Mouse (Mus musculus): ENCODE measurements around the gene Ankrd55. TPM values are rescaled to one million over a fixed set of nuclear protein-coding genes. Genes with fewer than 3 reads are reported as not detected.

Ankrd55 gene
- polyA plus RNA-seq, 1 experiment from 2014 or later = 0.08 TPM

DNA sequence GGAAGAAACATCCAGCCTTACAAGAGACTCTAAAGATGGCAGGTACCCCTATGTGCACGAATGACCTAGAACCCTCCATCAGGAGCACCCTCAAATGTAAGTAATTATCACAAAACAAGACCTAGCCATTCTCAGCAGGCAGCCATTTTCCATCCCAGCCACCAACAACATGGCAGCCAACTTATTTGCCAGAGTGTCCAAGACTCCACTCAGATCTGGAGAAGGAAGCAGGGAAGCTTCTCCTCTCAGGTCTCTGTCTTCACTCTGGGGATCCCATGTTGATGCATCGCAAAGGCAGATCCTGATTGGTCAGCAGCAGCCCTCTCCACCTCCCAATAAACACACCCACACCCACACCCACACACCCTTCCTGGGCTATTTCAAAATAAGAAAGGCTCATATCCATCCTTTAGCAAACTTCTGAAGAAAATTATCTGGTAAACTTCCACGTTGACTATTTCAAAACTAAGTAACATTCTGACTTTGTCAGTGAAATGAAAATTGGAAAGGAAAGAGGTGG lies 119.0 kb downstream of the Ankrd55 start:
- H3K27ac ChIP-seq (ENCODE audit: low read length) = no peak overlapping the region
- ATAC-seq (ENCODE audit: low read depth) = no peak
- H3K36me3 ChIP-seq (ENCODE audit: control insufficient read depth, insufficient read depth, low read length) = no peaks in the 10 kb centered on the region
- no peaks in the 10 kb centered on the region for H3K9me3 ChIP-seq (ENCODE audit: control insufficient read depth, low read length)
- no peak overlapping the region for H3K4me2 ChIP-seq (ENCODE audit: low read depth, low read length)
- H3K27me3 ChIP-seq (ENCODE audit: control insufficient read depth, insufficient read depth, low read depth, low read length) = no peaks in the 10 kb centered on the region
- H3K4me1 ChIP-seq (replicated peaks; ENCODE audit: control insufficient read depth, insufficient read depth, low read length) = peaks cover 10% of the 10 kb centered on the region
- H3K9ac ChIP-seq (ENCODE audit: low read length) = no peak overlapping the region
- WGBS = 82% methylated on average over 3 of the region's 3 CpGs
- H3K4me3 ChIP-seq (ENCODE audit: low read length) = no peak overlapping the region

- WGBS = 64% methylated on average over 9 of the region's 9 CpGs
These were observed 119.7 kb downstream of the Ankrd55 start for GRCm38 (mm10) chr13:112407776-112408490.

DNA sequence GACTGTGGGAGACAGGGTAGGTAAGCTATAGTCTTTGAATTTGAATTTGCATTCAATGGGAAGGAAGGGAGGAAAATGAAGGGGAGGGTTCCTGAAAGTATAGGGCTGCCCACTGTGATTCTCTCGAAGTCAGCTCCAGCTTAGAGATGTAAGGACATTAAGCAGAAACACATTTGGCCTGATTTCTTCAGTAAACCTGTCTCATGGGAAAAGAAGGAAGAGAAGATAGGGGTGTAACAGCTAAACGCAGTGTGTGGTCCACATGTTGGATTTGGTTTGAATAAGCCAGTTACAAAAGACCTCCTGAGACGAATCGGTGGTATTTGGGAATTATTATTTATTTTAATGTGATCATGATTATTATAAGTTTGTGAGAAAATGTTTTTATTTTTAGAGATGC lies 120.5 kb downstream of the Ankrd55 start:
- no peak overlapping the region for H3K27ac ChIP-seq (ENCODE audit: low read length)
- no peak overlapping the region for H3K4me2 ChIP-seq (ENCODE audit: low read depth, low read length)
- no peaks in the 10 kb centered on the region for H3K27me3 ChIP-seq (ENCODE audit: control insufficient read depth, insufficient read depth, low read depth, low read length)
- WGBS = 78% methylated on average over 4 of the region's 4 CpGs
- no peaks in the 10 kb centered on the region for H3K9me3 ChIP-seq (ENCODE audit: control insufficient read depth, low read length)
- peaks cover 10% of the 10 kb centered on the region for H3K4me1 ChIP-seq (replicated peaks; ENCODE audit: control insufficient read depth, insufficient read depth, low read length)
- ATAC-seq (ENCODE audit: low read depth) = no peak
- no peak overlapping the region for H3K4me3 ChIP-seq (ENCODE audit: low read length)
- H3K9ac ChIP-seq (ENCODE audit: low read length) = no peak overlapping the region
- H3K36me3 ChIP-seq (ENCODE audit: control insufficient read depth, insufficient read depth, low read length) = no peaks in the 10 kb centered on the region

More at GRCm38 (mm10) chr13:112407776-112408490, 119.7 kb downstream of the Ankrd55 start:
- H3K36me3 ChIP-seq (ENCODE audit: control insufficient read depth, insufficient read depth, low read length) = no peaks in the 10 kb centered on the region
- H3K4me3 ChIP-seq (ENCODE audit: low read length) = no peak overlapping the region
- no peak overlapping the region for H3K4me2 ChIP-seq (ENCODE audit: low read depth, low read length)
- no peaks in the 10 kb centered on the region for H3K27me3 ChIP-seq (ENCODE audit: control insufficient read depth, insufficient read depth, low read depth, low read length)
- no peak overlapping the region for H3K27ac ChIP-seq (ENCODE audit: low read length)
- H3K9me3 ChIP-seq (ENCODE audit: control insufficient read depth, low read length) = no peaks in the 10 kb centered on the region
- no peak overlapping the region for H3K9ac ChIP-seq (ENCODE audit: low read length)
- peaks cover 10% of the 10 kb centered on the region for H3K4me1 ChIP-seq (replicated peaks; ENCODE audit: control insufficient read depth, insufficient read depth, low read length)
- ATAC-seq (ENCODE audit: low read depth) = no peak

DNA sequence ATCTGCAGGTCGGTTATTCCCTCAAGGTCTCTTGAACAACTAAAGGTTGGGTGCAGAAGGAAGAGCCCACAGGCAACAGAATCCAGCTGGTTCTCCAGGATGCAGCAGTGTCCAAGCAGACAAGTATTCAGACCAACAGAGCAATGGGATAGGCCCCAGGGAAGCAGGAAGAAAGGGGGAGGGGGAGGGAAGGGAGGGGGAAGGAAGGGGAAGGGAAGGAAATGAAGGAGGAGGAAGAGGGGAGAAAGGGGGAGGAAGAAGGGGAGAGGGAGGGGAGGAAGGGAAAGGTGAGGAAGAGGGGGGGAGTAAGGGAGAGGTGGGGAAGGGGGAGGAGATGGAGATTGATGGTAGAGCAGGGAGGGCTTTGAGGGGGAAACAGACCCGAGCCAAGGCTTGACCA lies 121.1 kb downstream of the Ankrd55 start:
- 69% methylated on average over 2 of the region's 2 CpGs for WGBS
- Histone ChIP-seq H3K27me3 (ENCODE audit: control insufficient read depth, insufficient read depth, low read depth, low read length) (no peaks in the 10 kb centered on the region), H3K36me3 (ENCODE audit: control insufficient read depth, insufficient read depth, low read length) (no peaks in the 10 kb centered on the region), H3K4me2 (ENCODE audit: low read depth, low read length) (no peak overlapping the region), H3K4me3 (ENCODE audit: low read length) (no peak overlapping the region), H3K4me1 (replicated peaks; ENCODE audit: control insufficient read depth, insufficient read depth, low read length) (peaks cover 10% of the 10 kb centered on the region), H3K9ac (ENCODE audit: low read length) (no peak overlapping the region), H3K27ac (ENCODE audit: low read length) (no peak overlapping the region), H3K9me3 (ENCODE audit: control insufficient read depth, low read length) (no peaks in the 10 kb centered on the region)
- no peak for ATAC-seq (ENCODE audit: low read depth)

DNA sequence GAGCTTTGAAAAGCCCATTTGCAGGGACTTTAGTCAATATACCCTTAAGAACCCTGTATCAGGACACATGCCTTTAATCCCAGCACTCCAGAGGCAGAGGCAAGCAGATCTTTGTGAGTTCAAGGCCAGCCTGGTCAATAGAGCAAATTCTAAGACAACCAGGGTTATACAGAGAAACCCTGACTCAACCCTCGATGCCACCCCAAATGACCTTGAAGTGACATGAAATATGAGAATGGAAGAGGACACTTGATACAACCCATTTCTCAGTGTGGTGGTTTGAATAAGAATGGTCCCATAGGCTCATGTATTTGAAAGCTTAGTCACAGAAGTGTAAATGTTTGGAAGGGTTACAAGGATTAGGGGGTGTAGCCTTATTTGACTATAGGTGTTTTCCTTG lies 121.6 kb downstream of the Ankrd55 start:
- Histone ChIP-seq H3K4me3 (ENCODE audit: low read length) (no peak overlapping the region), H3K27me3 (ENCODE audit: control insufficient read depth, insufficient read depth, low read depth, low read length) (no peaks in the 10 kb centered on the region), H3K4me1 (replicated peaks; ENCODE audit: control insufficient read depth, insufficient read depth, low read length) (peaks cover 10% of the 10 kb centered on the region), H3K9me3 (ENCODE audit: control insufficient read depth, low read length) (no peaks in the 10 kb centered on the region), H3K27ac (ENCODE audit: low read length) (no peak overlapping the region), H3K9ac (ENCODE audit: low read length) (no peak overlapping the region), H3K36me3 (ENCODE audit: control insufficient read depth, insufficient read depth, low read length) (no peaks in the 10 kb centered on the region), H3K4me2 (ENCODE audit: low read depth, low read length) (no peak overlapping the region)
- WGBS = 81% methylated on average over 1 of the region's 1 CpGs
- no peak for ATAC-seq (ENCODE audit: low read depth)

DNA sequence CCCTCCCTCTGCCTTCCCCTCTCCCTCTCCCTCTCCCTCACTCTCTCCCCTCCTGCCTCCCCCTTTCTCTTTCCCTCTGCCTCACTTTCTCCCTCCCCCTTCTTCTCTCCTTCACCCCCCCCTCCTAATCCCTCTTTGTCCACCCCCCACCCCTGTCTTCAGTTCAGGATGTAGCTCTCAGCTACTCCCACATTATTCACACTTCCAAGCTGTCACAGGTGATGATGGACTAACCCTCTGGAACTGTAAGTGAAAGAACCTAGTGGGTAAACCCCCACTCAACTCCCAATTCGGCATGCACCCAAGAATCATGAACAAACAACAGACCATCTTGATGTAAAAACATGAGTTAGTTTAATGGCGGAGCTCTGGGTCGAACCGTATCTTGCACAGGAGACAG lies 122.2 kb downstream of the Ankrd55 start:
- ATAC-seq (ENCODE audit: low read depth) = no peak
- no peaks in the 10 kb centered on the region for H3K9me3 ChIP-seq (ENCODE audit: control insufficient read depth, low read length)
- H3K4me2 ChIP-seq (ENCODE audit: low read depth, low read length) = no peak overlapping the region
- no peaks in the 10 kb centered on the region for H3K36me3 ChIP-seq (ENCODE audit: control insufficient read depth, insufficient read depth, low read length)
- no peaks in the 10 kb centered on the region for H3K27me3 ChIP-seq (ENCODE audit: control insufficient read depth, insufficient read depth, low read depth, low read length)
- H3K9ac ChIP-seq (ENCODE audit: low read length) = no peak overlapping the region
- 82% methylated on average over 4 of the region's 4 CpGs for WGBS
- H3K4me1 ChIP-seq (replicated peaks; ENCODE audit: control insufficient read depth, insufficient read depth, low read length) = peaks cover 8% of the 10 kb centered on the region
- H3K27ac ChIP-seq (ENCODE audit: low read length) = peak overlapping the region; percentile 49
- no peak overlapping the region for H3K4me3 ChIP-seq (ENCODE audit: low read length)

DNA sequence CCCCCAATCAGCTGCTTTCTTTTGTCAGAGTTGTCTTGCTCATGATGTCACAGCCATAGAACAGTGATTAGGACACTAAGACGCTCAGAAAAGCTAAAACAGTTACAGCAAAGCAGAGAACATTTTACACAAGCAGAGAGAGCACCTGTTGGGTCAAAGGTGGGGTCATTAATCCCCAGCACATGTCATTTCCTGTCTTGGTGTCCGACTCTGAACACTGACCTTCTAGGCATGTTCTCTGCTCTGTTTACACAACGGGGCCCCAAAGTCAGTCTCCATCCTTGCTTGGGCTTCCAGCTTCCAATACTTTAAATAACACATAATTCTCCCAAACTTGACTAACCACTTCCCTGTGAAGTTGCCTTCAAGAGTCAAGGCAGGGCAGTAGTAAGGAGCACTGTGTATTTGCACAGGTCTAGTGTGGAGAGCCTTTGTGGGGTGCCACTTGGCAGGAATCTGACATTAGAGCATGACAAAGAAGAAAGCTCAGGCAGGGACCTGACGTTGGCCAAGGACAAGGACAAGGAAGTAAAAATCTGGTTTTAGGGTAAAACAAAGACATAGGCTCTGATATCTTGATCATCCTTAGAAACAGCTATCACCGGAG lies 123.1 kb downstream of the Ankrd55 start:
- H3K4me2 ChIP-seq (ENCODE audit: low read depth, low read length) = no peak overlapping the region
- no peaks in the 10 kb centered on the region for H3K36me3 ChIP-seq (ENCODE audit: control insufficient read depth, insufficient read depth, low read length)
- H3K27ac ChIP-seq (ENCODE audit: low read length) = peak overlapping the region; percentile 87
- ATAC-seq (ENCODE audit: low read depth) = peak; percentile 95
- peaks cover 11% of the 10 kb centered on the region for H3K4me1 ChIP-seq (replicated peaks; ENCODE audit: control insufficient read depth, insufficient read depth, low read length)
- no peaks in the 10 kb centered on the region for H3K9me3 ChIP-seq (ENCODE audit: control insufficient read depth, low read length)
- H3K27me3 ChIP-seq (ENCODE audit: control insufficient read depth, insufficient read depth, low read depth, low read length) = no peaks in the 10 kb centered on the region
- no peak overlapping the region for H3K4me3 ChIP-seq (ENCODE audit: low read length)
- 27% methylated on average over 5 of the region's 5 CpGs for WGBS
- H3K9ac ChIP-seq (ENCODE audit: low read length) = no peak overlapping the region

DNA sequence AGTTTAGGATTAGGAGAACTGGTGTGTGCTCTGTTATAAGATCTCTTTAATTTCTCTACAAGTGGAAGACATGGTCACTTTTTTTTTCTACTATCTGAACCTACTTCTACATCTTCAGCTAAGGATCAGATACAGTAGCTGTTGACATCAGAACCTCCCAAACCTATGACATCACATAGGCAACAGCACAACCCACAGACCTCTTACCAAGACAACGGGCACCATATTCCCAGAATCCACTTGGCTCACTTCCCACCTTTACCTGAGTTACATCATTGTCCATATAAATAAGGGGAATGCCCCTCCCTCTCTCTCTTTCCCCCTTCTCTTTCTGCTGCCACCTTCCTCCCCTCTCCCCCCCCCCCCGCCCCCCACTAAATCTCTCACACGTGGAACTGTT lies 124.0 kb downstream of the Ankrd55 start:
- Histone ChIP-seq H3K27me3 (ENCODE audit: control insufficient read depth, insufficient read depth, low read depth, low read length) (no peaks in the 10 kb centered on the region), H3K9me3 (ENCODE audit: control insufficient read depth, low read length) (no peaks in the 10 kb centered on the region), H3K4me1 (replicated peaks; ENCODE audit: control insufficient read depth, insufficient read depth, low read length) (peaks cover 17% of the 10 kb centered on the region), H3K4me3 (ENCODE audit: low read length) (no peak overlapping the region), H3K4me2 (ENCODE audit: low read depth, low read length) (no peak overlapping the region), H3K9ac (ENCODE audit: low read length) (peak overlapping the region; percentile 20; the same call in 1 of the 2 replicates), H3K27ac (ENCODE audit: low read length) (peak overlapping the region; percentile 82), H3K36me3 (ENCODE audit: control insufficient read depth, insufficient read depth, low read length) (no peaks in the 10 kb centered on the region)
- 63% methylated on average over 2 of the region's 3 CpGs for WGBS
- ATAC-seq (ENCODE audit: low read depth) = no peak

- H3K27me3 ChIP-seq (ENCODE audit: control insufficient read depth, insufficient read depth, low read depth, low read length) = no peaks in the 10 kb centered on the region
- H3K4me1 ChIP-seq (replicated peaks; ENCODE audit: control insufficient read depth, insufficient read depth, low read length) = peaks cover 18% of the 10 kb centered on the region
- H3K27ac ChIP-seq (ENCODE audit: low read length) = peak overlapping the region; percentile 82; the same call in 1 of the 2 replicates
- H3K4me3 ChIP-seq (ENCODE audit: low read length) = no peak overlapping the region
- H3K36me3 ChIP-seq (ENCODE audit: control insufficient read depth, insufficient read depth, low read length) = no peaks in the 10 kb centered on the region
- no peak overlapping the region for H3K4me2 ChIP-seq (ENCODE audit: low read depth, low read length)
- 79% methylated on average over 5 of the region's 5 CpGs for WGBS
- ATAC-seq (ENCODE audit: low read depth) = no peak
- H3K9ac ChIP-seq (ENCODE audit: low read length) = no peak overlapping the region
- no peaks in the 10 kb centered on the region for H3K9me3 ChIP-seq (ENCODE audit: control insufficient read depth, low read length)
These were observed 124.6 kb downstream of the Ankrd55 start for GRCm38 (mm10) chr13:112412824-112413223.

Measured in lung, embryonic 16.5 days (tissue).